Mouse (Mus musculus) spleen, adult 2 months (tissue): Measurements from ENCODE around the gene Sart1. TPM values are rescaled to one million over a fixed set of nuclear protein-coding genes. Genes with fewer than 3 reads are reported as not detected.
"Not testable (repeated sequence)": the region's sequence is repeated elsewhere in the genome, so short reads cannot be mapped to it uniquely, and the experiment has no call there.

Experiments used
- DNase-seq, 2 experiments: peaks; one replicate each; pipeline versions ENCODE4 v3.0.0 to v3.0.0-alpha.2; 2012 to 2021; ENCODE audit warnings: low spot score in 2 of 2, low read depth in 1 of 2
- H3K27ac ChIP-seq: fragments of 200-500 bp; 2 replicates; pipeline ENCODE4 v1.5.1; 2012; ENCODE audit warnings: low read length, inconsistent platforms; ENCODE audit not compliant: insufficient read depth
- H3K27me3 ChIP-seq: fragments of 200-500 bp; 2 replicates; pipeline ENCODE4 v1.6.1; 2012; ENCODE audit warnings: mild to moderate bottlenecking, moderate library complexity, low read length, inconsistent platforms; ENCODE audit not compliant: control insufficient read depth, insufficient read depth
- H3K36me3 ChIP-seq: fragments of 200-500 bp; 2 replicates; pipeline ENCODE4 v1.6.1; 2012; ENCODE audit warnings: mild to moderate bottlenecking, low read length, inconsistent platforms; ENCODE audit not compliant: control insufficient read depth, insufficient read depth
- H3K4me1 ChIP-seq: fragments of 200-500 bp; 2 replicates; pipeline ENCODE4 v1.6.1; 2011; ENCODE audit warnings: inconsistent platforms; ENCODE audit not compliant: control insufficient read depth, insufficient read depth, insufficient read length
- H3K4me3 ChIP-seq: fragments of 200-500 bp; 2 replicates; pipeline ENCODE4 v1.5.1; 2011; ENCODE audit warnings: mild to moderate bottlenecking, inconsistent platforms; ENCODE audit not compliant: insufficient read depth, insufficient read length; ENCODE audit errors: extremely low read depth
- CTCF ChIP-seq: fragments of 200-500 bp; IDR thresholded peaks from 2 replicates; pipeline ENCODE4 v1.5.1; 2011; ENCODE audit warnings: mild to moderate bottlenecking, inconsistent platforms; ENCODE audit not compliant: insufficient read depth, insufficient read length, insufficient replicate concordance; ENCODE audit errors: extremely low read depth
- POLR2A ChIP-seq: fragments of 200-500 bp; IDR thresholded peaks from 2 replicates; pipeline ENCODE4 v1.6.1; 2011; ENCODE audit warnings: low read depth, low read length, inconsistent platforms
- WGBS: fragments of 180-500 bp; shearing (Covaris S2); methylation state at CpG from one replicate; pipeline ENCODE4 v1.1.7; 2018; 5-methylcytosine and 5-hydroxymethylcytosine counted together
- polyA plus RNA-seq: library from polyadenylated mRNA; depleted of rRNA; stranded (reverse); fragments of >200 nt; gene quantifications from 2 replicates; pipeline ENCODE4 v1.2.3, GENCODE M21; 2012

Sart1 gene
- polyA plus RNA-seq, 1 experiment, result 19.2 TPM

- WGBS, result 14% methylated on average over 7 of the region's 7 CpGs
- no peaks in the 10 kb centered on the region for H3K27me3 ChIP-seq
- peak overlapping the region; percentile 47 for H3K4me3 ChIP-seq
- peak in 1 of 2 experiments; percentile 53 for DNase-seq
- H3K27ac ChIP-seq, result peak overlapping the region; percentile 87
- H3K4me1 ChIP-seq, result peaks cover 12% of the 10 kb centered on the region
- TF ChIP-seq POLR2A (no peak), CTCF (no peak)
- H3K36me3 ChIP-seq, result no peaks in the 10 kb centered on the region; the same call in 1 of the 2 replicates
Measured at GRCm38 (mm10) chr19:5405924-5406323, 17.4 kb upstream of the Sart1 start.

DNA sequence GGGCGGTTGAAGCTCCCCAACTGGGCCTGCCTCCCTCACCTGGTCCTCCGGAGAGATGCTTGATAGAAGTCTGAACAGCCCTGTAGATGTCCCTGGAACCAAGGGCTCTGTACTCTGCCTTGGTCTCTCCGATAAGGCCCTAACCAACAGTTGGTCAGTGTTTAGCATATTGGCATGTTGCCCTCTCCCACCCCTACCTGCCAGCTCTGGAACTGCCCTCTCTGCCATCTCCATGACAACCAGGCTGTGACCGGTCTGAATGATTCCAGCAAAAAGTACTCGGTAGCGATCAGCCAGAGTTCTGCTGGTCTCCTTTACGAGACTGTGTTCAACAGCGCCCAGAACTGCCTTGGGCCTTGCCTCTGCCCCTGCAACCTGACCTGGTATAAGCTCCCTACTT is 13.8 kb upstream of the Sart1 start, which contains the start of gene Tsga10ip:
Gene Tsga10ip (minus strand): TSS at position 234 of the 400 bp plus-strand sequence.
- DNase-seq, result no peak
- 94% methylated on average over 8 of the region's 8 CpGs for WGBS
- H3K36me3 ChIP-seq, result no peaks in the 10 kb centered on the region
- no peak within 1 kb of the TSS for H3K4me3 ChIP-seq
- no peak for TF ChIP-seq POLR2A
- TF ChIP-seq CTCF, result no peak
- H3K27ac ChIP-seq, result no peak within 1 kb of the TSS
- no peaks in the 10 kb centered on the region; the same call in 1 of the 2 replicates for H3K4me1 ChIP-seq
- no peaks in the 10 kb centered on the region for H3K27me3 ChIP-seq

- not testable (repeated sequence) for H3K4me1 ChIP-seq, H3K36me3 ChIP-seq, H3K4me3 ChIP-seq, DNase-seq, H3K27me3 ChIP-seq, H3K27ac ChIP-seq
- WGBS, result 72% methylated on average over 4 of the region's 4 CpGs
Measured at GRCm38 (mm10) chr19:5401073-5401472, 12.6 kb upstream of the Sart1 start.

DNA sequence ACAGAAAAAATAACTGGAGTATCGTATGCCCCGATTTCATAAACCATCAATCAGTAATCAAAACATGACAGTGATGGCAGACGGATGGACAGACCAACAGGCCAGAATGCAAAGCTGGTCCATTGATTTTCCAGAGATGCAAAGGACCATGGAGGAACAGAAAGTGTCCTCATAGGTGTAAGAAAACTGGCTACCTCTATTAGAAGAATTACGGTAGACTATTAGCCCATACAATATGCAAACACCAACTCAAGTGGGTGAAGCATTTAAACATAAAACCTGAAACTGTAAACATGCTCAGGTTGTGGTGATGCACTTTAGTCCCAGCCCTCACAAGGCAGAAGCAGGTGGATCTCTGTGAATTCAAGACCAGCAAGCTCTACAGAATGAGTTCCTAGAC is 6.9 kb upstream of the Sart1 start:
- WGBS, result 85% methylated on average over 4 of the region's 4 CpGs
- H3K4me3 ChIP-seq, result no peak overlapping the region
- TF ChIP-seq CTCF, result no peak
- TF ChIP-seq POLR2A, result no peak
- no peak overlapping the region for H3K27ac ChIP-seq
- DNase-seq, result no peak
- H3K4me1 ChIP-seq, result peaks cover 6% of the 10 kb centered on the region; the same call in 1 of the 2 replicates
- no peaks in the 10 kb centered on the region for H3K36me3 ChIP-seq
- no peaks in the 10 kb centered on the region for H3K27me3 ChIP-seq

DNA sequence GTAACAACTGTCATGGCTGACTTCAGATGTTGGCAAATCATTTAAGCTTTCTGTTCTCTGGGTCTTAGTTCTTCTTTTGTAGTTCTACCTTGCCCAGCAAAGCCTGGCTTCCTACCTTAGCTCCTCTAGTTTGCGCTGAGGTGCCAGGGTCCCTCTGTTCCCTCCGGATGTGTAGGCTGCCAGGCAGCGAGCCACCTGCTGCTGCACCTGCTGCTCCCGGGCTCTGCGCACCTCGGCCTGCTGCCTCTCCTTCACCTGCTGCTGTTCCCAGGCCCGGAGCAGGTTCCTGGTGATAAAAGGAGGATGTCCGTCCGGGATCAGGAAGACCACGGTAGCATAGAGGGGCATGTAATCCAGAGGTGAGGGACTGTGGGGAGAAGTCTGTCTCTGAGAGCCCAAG is 5.7 kb upstream of the Sart1 start:
- Histone ChIP-seq H3K4me1 (peaks cover 7% of the 10 kb centered on the region; the same call in 1 of the 2 replicates), H3K36me3 (no peaks in the 10 kb centered on the region), H3K27me3 (no peaks in the 10 kb centered on the region), H3K27ac (no peak overlapping the region), H3K4me3 (no peak overlapping the region)
- TF ChIP-seq POLR2A (no peak), CTCF (no peak)
- DNase-seq, result no peak
- WGBS, result 88% methylated on average over 10 of the region's 10 CpGs

DNA sequence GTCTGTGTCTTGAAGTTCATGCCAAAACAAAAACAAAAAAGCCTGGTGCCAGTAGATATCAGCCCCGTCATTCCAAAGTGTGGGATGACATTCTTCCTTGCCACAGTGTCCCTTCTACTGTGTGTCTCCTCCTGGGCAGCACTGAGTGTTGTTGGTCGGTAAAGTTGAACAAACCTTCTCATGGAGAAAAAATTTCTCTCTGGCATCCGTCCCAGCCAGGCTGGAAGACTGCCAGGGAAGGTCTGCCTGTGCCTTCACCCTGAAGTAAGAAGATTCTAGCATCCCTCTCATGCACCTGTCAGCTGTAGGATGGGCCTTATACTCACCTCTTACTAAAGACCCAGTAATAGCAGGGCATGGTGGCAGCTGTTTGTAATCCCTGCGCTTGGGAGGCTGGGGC is 4.4 kb upstream of the Sart1 start:
- H3K4me1 ChIP-seq, result peaks cover 7% of the 10 kb centered on the region; the same call in 1 of the 2 replicates
- TF ChIP-seq CTCF (no peak), POLR2A (no peak)
- H3K27me3 ChIP-seq, result no peaks in the 10 kb centered on the region
- H3K4me3 ChIP-seq, result no peak overlapping the region
- WGBS, result 68% methylated on average over 4 of the region's 4 CpGs
- H3K27ac ChIP-seq, result no peak overlapping the region
- no peak for DNase-seq
- no peaks in the 10 kb centered on the region for H3K36me3 ChIP-seq

GRCm38 (mm10) chr19:5390416-5390815 is 1.9 kb upstream of the Sart1 start:
- H3K4me1 ChIP-seq, result peaks cover 7% of the 10 kb centered on the region; the same call in 1 of the 2 replicates
- WGBS, result 62% methylated on average over 8 of the region's 8 CpGs
- no peak for DNase-seq

More at GRCm38 (mm10) chr19:5390416-5390815, 1.9 kb upstream of the Sart1 start:
- TF ChIP-seq POLR2A (no peak), CTCF (no peak)
- Histone ChIP-seq H3K4me3 (0 out of 2 replicates have a peak overlapping the region, but pooled peaks have one; percentile 7), H3K36me3 (peaks cover 2% of the 10 kb centered on the region; the same call in 1 of the 2 replicates), H3K27me3 (no peaks in the 10 kb centered on the region), H3K27ac (peak overlapping the region; percentile 99)
